Mouse (Mus musculus): Measurements from ENCODE around the gene Gm49354. TPM values are rescaled to one million over a fixed set of nuclear protein-coding genes. Genes with fewer than 3 reads are reported as not detected.
"Not testable (repeated sequence)": the region's sequence is repeated elsewhere in the genome, so short reads cannot be mapped to it uniquely, and the experiment has no call there.

The Gm49354 gene
- total RNA-seq (2015) (not detected in 2 replicates), total RNA-seq (2017) (not detected in 2 replicates)

DNA sequence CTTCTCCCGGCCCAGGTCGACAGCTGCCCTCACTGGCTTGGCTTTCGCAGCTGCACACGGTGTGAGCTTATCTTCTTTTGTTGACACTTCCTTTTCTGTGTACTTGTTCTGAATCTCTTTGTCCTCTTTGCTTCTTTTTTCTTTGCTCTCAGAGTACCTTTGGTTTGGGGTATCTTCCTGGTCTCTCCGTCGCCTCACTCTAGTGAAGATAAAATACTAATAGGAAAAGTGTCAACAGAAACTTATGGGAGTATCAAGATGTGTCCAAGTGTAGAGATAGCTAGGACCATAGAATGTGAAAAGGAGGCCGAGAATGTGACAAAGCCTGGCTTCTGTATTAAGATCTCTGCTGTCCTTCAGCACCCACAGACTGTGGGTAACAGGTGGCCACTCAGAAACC lies at the start of gene Gm49354:
Gm49354 (minus strand) TSS at position 101 of the 400 bp plus-strand sequence.
- no peak for ATAC-seq (replicated peaks; ENCODE audit: poor library complexity)

- ATAC-seq (replicated peaks; ENCODE audit: poor library complexity), result no peak
Measured at GRCm38 (mm10) chr13:59825966-59826365, 43.9 kb upstream of the Gm49354 start.

DNA sequence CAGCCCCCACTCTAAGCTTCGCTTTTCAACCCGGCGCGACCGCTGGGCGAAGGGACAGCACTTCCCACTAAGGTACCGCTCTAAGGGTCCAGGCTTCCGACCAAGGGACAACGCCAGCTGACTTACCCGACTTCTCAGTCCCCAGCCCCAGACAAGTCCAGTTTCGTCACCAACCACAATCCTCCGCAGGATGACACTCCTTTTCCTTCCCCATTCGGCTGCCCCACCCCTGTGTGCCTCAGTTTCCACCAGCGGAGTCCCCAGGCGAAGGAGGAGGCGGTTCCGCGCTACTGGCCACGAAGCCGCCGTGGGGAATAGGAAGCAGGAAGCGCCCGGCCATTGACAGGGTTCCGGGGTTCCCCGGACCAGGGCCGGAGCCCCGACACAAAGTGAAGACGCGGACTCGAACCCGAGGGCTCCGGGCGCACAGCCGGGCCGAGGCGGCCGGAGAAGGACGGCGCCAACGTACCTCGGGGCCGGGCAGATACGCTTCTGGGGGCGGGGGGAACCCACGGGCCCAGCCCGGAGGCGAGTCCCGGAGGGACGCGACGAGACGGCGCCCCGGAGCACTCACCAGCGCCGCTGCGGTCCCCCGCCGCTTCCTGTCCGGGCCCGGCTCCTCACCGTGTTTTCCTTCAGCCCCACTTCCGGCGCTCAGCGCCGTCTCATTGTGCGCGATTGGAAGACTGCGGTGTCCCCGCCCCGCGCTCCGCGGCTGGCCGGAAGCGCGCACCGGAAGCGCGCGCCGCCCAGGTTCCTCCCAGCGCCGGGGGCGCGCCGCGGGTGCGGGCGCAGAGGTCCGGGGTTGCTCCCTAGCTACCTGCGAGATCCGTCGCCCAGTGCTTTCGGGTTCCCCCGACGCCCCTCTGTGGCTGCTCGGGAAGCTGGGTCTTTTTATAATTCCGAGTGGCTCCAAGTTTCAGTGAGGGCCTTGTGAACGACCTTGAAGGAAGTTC lies 40.7 kb upstream of the Gm49354 start, which contains the start of gene Tut7:
Tut7 (minus strand) TSS at position 641 of the 956 bp plus-strand sequence.
- peak; percentile 77 for ATAC-seq (replicated peaks; ENCODE audit: poor library complexity)

- no peak; the same call in 1 of the 2 replicates for ATAC-seq (replicated peaks; ENCODE audit: poor library complexity)
Measured at GRCm38 (mm10) chr13:59820836-59821235, 38.8 kb upstream of the Gm49354 start.

DNA sequence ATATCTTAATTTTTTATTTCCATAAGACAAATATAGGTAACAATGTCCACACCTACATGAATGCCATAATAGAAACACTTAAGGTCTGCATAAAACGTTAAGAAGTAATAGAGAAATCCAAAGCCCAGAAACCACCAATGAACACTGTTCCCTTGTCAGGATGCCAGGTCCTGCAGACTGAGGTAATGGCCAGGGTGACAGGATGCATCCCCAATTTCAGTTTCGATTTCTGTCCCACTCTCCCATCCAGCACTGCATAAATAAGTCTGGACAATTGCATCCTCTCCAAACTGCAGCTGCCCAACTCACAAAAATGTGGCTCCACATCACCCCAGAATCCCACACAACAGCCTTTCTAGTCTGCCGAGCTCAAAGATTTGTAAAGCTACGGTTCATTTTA lies 38.1 kb upstream of the Gm49354 start:
- no peak for ATAC-seq (replicated peaks; ENCODE audit: poor library complexity)

DNA sequence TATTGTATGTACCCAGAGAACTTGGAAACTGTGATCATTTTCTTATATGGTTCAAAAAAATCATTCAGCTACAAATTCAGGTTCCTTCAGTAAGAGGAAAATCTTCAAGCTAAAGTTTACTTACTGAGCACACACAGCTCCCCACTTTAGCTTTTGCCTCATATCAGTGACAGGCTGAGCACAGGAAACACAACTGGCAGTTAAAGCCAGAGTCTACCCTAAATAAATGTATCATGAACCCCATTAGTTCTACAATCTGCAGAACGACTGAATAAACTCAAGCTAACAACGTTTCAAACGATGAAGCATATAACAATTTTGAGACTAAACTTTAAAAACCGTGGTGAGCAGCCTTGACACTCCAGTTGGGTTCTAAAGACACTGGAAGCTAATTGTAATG lies 35.3 kb upstream of the Gm49354 start:
- no peak for ATAC-seq (replicated peaks; ENCODE audit: poor library complexity)

DNA sequence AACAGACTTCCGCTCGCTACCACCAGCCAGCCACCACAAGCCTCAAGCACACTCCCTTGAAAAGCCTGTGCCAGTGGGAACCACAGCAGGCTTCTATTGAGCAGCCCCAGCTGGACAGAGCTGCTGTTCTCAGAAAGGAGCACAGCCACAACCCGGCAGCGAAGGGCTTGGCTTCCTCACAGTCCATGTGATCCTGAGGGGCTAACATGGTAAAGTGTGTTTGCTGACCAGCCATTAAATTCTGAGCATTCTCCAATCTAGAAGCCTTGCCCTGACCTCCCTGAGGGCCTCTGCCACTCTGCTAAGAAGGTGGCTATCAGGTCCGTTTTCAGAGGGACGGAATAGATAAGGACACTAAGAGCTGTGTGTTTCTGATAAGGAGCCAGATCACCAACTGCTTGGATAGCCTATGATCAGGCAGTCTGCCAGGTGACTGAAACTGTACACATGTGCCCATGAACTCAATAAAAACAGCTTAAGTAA lies 32.1 kb upstream of the Gm49354 start:
- peak; percentile 80 for ATAC-seq (replicated peaks; ENCODE audit: poor library complexity)

DNA sequence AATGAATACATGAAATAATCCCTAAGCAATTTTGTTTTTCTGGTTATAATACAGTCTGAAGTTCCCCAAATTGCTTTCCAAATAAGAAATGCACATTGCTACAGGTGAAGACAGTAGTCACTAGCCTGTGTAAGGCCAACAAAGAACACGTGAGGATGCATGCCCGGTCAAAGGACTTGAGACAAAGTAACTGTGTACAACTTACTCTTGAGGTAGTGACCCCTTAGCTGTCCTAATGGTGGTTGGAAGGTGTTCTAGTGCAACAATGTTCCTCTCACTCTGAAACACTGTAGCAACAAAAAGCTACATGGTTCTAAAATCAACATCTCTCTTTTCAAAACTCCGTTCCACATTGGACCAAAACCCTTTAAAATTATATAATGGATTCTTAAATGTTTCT lies 29.5 kb upstream of the Gm49354 start:
- no peak for ATAC-seq (replicated peaks; ENCODE audit: poor library complexity)

DNA sequence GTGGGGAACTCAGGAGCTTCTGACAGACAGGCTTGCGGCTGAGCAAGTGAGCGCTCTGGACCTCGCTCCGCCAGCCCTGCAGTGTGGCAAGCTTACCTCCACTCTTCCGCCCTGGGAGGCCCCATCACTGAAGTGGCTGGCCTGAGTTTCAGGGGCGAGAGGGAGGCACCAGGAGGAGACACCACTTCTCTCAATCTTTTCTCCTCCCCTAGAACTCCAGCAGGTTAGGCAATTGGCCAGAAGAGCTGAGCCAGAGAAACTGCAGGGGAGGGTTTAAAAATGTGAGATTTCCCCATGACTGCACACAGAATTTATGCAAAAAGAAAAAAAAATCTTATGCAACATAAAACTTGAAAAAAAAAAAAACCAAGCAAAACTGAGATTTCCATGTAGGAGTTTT lies 19.0 kb upstream of the Gm49354 start:
- no peak for ATAC-seq (replicated peaks; ENCODE audit: poor library complexity)

DNA sequence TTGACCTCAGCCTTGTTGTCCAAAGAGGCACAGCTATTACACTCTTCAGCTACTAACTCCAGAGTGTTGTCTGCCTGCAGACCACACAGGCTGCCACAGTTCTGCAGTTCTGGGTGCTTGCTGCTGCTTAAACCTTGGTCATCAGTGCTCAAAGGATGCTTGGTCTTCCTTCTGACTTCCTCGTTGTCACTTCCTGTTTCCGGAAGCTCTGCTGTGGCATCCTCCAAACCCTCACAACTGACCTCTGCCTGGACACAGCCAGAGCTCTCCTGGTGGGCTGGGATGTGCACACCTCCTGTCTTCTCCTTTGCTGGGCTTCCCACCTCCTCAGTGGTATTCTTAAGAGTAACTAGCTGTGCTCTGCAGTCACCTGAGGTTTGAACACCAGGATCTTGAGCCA lies 18.0 kb upstream of the Gm49354 start:
- ATAC-seq (replicated peaks; ENCODE audit: poor library complexity), result no peak

DNA sequence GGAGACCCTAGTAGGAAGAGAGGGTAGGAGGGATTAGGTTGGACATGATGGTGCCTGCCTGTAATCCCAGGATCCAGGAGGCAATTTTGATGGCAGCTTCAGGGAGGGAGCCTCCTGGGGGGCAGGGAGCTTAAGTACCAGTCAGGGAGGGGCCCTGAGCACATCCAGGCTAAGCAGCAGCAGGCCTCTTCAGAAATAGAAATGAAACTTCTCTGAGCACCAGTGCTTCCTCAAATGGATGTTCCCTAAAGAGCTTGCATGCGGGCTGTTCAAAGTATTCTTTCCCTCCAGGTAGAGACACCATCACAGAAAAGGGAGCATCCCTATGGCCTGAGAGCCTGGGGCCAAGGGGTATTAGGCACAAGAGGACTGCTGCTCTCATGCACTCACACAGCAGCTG lies 16.3 kb upstream of the Gm49354 start:
- ATAC-seq (replicated peaks; ENCODE audit: poor library complexity), result no peak

DNA sequence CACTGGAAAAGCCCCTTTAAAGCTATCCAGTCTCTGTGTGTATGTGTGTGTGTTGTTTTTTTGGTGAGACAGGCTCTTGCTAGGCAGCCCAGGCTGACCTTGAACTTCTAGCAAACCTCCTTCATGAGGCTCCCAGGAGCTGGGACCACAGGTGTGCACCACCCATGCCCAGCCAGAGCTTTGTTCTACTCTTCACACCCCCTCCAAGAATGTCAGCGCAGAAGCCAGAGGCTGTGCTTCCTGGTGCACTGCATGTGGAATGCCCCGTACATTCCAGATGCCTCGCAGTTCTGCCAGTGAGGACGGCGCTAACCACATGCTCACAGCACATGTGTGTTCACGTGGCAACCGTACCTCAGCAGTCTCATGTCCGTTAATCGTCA lies 14.4 kb upstream of the Gm49354 start:
- ATAC-seq (replicated peaks; ENCODE audit: poor library complexity), result no peak

GRCm38 (mm10) chr13:59795807-59796465 lies 13.9 kb upstream of the Gm49354 start:
- ATAC-seq (replicated peaks; ENCODE audit: poor library complexity), result peak; percentile 86

DNA sequence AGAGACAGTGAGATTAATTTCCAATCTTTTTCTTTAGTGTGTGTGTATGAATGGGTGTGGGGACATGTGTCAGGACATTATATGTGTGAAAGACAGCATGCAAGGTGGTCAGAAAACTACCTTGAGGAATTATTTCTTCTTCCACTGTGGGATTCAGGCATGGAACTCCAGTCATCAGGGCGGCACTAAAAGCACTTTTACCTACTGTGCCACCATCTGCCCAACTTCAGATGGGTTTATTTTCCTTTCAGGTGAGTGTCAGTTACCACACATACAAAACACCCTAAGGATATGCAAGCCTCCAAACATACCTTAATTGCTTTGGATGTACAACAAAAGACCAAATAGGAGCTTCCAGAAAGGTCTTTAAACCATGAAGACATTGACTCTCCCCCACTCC lies 12.7 kb upstream of the Gm49354 start:
- ATAC-seq (replicated peaks; ENCODE audit: poor library complexity), result no peak

- not testable (repeated sequence) for ATAC-seq (replicated peaks; ENCODE audit: poor library complexity)
Measured at GRCm38 (mm10) chr13:59779744-59780264, 2.2 kb downstream of the Gm49354 start.

DNA sequence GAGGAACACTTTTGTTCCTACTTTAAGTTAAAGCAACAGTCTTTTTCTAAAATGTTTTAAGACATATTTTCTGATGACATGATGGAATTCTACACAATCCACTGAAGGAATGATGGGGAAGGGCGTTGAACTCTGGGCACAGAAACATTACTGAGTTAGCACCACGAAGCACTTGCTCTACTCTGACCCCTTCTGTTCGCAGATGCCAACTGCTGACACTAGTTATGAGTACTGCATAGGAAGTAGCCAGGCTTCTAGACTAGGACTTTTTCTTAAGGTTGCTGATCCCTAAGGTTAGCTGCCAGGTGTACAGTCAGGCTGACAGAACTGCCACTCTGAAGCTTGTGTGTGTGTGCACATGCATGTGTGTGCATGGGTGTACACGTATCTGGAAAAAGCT lies 2.8 kb downstream of the Gm49354 start:
- ATAC-seq (replicated peaks; ENCODE audit: poor library complexity), result peak; percentile 71

GRCm38 (mm10) chr13:59775168-59775567 lies 6.9 kb downstream of the Gm49354 start:
- ATAC-seq (replicated peaks; ENCODE audit: poor library complexity), result no peak

- ATAC-seq (replicated peaks; ENCODE audit: poor library complexity), result peak; percentile 52
Measured at GRCm38 (mm10) chr13:59771257-59771656, 10.8 kb downstream of the Gm49354 start.

DNA sequence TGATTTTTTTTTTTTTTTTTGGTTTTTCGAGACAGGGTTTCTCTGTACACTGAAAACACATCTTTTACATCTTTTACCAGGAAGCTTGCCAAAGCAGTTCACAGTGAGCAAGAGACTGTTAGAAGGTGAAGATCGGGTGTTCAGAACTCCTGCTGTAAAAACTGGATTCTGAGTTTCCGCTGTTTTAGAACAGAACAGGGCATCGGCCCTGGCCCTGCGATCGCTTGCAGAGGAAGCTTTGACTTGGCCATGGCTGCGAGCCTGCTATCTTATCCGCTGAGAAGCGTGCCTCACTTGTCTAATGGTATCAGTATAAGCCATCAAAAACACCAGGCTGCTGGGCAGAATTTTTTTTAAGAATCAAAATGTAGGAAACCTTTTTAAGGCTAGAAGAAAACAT lies 11.2 kb downstream of the Gm49354 start:
- no peak for ATAC-seq (replicated peaks; ENCODE audit: poor library complexity)

- ATAC-seq (replicated peaks; ENCODE audit: poor library complexity), result peak; percentile 64
Measured at GRCm38 (mm10) chr13:59770164-59770562, 11.9 kb downstream of the Gm49354 start.

DNA sequence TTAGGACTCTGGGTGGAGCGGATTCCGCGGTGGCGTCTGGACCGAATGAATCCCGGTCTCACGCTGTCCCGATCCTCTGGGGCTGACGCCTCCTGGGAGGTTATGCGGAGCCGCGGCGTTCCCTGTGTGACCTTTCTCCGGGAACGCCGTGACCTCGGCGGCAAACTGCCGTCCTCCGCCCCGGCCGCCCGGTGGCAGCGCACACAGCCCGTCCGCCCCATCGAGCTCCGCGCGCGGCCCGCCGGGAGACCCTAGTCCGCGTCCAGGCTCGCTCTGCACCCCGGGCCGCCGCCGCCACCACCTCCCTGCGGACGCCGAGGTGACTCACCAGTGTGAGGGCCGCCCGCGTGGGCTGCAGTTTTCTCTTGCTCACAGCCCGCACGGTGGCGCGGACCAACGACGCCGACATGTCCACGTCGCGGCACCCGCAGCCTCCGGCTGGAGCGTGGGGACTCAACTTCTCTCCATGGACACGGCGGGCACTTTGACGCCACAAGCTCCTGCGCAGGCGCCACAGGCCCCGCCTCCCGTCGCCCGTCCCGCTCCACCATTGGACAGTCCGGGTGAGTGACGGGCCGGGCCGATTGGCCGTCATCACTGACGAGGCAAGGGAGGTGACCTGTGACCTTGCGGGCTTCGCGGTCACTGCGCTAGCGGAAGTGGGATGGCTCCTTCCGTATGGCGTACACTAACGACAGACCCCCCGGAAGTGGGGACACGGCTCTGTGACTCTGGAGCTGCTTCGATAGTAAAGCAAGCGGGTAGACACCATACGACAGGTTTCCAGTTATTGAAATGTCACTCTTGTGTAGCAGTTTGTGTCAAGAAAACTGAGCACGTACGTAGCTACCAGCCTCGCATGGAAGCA lies 12.5 kb downstream of the Gm49354 start, which contains the start of gene Isca1:
Isca1 (minus strand) TSS at position 515 of the 868 bp plus-strand sequence.
- peak; percentile 79 for ATAC-seq (replicated peaks; ENCODE audit: poor library complexity)

Data from megakaryocyte progenitor cell, adult 5-6 weeks (primary cell).